Mouse (Mus musculus) macrophage (primary cell): Measurements from ENCODE around the gene Cers6. TPM values are rescaled to one million over a fixed set of nuclear protein-coding genes. Genes with fewer than 3 reads are reported as not detected.

Experiments
- H3K27ac ChIP-seq: fragments of 350-480 bp; formaldehyde crosslinking; 2 replicates; pipeline ENCODE4 v1.9.0; 2021
- H3K36me3 ChIP-seq: fragments of 350-480 bp; formaldehyde crosslinking; 2 replicates; pipeline ENCODE4 v1.9.0; 2021; ENCODE audit errors: inconsistent target
- H3K4me3 ChIP-seq: fragments of 350-480 bp; formaldehyde crosslinking; 2 replicates; pipeline ENCODE4 v1.9.0; 2021; ENCODE audit errors: inconsistent target
- H3K79me2 ChIP-seq: fragments of 350-480 bp; formaldehyde crosslinking; 2 replicates; pipeline ENCODE4 v1.9.0; 2021; ENCODE audit errors: inconsistent target
- WGBS: methylation state at CpG from one replicate; pipeline ENCODE4 v1.1.7; 2026; ENCODE audit warnings: inconsistent platforms; ENCODE audit not compliant: missing documents; 5-methylcytosine and 5-hydroxymethylcytosine counted together
- polyA plus RNA-seq: library from polyadenylated mRNA; stranded (reverse); fragments of 250-400 nt; gene quantifications from 3 replicates; pipeline ENCODE4 v1.2.4, GENCODE M21; 2018; ENCODE audit warnings: inconsistent platforms

The Cers6 gene
- polyA plus RNA-seq, 1 experiment from 2014 or later = 26.4 TPM

DNA sequence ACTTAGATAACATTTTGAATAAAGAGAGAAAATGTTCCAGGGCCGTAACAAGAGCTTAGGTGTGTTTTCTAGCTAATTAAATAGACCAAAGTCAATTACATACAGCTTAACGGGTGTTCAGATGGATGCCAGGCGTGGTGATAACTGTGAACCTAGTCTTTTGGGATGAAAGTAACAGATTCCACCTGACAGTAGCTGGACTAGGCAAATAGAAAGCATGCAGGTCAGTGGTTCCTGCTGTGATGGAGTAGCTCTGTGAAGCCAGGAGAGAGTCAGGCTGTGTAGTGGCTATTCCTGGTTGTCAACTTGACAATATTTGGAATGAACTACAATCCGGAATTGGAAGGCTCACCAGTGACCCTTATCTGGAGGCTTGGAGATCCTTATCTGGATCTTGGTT, 56.3 kb downstream of the Cers6 start:
- Histone ChIP-seq H3K36me3 (no peaks in the 10 kb centered on the region), H3K79me2 (peaks cover 50% of the 10 kb centered on the region), H3K4me3 (no peak overlapping the region), H3K27ac (no peak overlapping the region)
- WGBS = 96% methylated on average over 3 of the region's 4 CpGs

DNA sequence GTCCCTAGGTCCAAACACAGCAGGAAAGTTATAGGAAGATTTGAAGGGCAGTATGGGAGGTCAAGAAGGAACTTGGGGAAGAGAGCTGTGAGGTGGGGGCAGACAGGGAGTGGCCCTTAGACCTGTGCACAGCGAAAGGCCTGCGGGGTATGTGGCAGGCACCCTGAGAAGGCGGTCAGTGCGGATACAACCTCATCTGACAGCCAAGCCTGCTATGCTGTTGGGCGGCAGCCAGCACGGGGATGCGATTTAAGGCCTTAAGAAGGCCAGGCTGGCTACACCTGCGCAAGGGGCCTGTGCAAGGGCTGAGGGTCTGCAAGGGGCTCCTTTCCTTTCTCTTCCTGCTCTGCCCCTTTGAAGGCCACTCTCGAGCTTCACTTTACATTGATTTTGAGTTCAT, 63.1 kb downstream of the Cers6 start:
- Histone ChIP-seq H3K4me3 (no peak overlapping the region), H3K27ac (no peak overlapping the region), H3K79me2 (peaks cover 55% of the 10 kb centered on the region), H3K36me3 (no peaks in the 10 kb centered on the region)
- 94% methylated on average over 9 of the region's 9 CpGs for WGBS

DNA sequence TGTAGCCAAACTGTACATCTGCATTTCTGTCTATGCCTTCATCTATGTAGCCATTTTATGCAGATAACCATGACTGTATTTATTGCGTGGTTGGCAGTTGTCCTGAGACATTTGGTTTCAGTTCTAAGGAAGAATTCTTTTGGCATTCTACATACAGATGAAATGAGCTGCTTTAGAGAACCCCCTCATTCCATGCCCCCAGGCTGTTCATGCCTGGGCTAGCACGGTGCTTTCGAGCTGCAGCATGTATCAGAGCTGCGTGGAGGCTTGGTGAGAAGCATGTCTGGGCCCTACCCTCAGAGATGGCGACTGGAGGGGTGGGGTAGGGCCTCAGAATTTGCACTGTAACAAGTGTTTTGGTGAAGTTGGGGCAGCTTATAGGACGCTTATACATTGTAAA, 64.3 kb downstream of the Cers6 start:
- Histone ChIP-seq H3K27ac (no peak overlapping the region), H3K79me2 (peaks cover 67% of the 10 kb centered on the region), H3K36me3 (no peaks in the 10 kb centered on the region), H3K4me3 (no peak overlapping the region)
- WGBS = 91% methylated on average over 6 of the region's 6 CpGs

DNA sequence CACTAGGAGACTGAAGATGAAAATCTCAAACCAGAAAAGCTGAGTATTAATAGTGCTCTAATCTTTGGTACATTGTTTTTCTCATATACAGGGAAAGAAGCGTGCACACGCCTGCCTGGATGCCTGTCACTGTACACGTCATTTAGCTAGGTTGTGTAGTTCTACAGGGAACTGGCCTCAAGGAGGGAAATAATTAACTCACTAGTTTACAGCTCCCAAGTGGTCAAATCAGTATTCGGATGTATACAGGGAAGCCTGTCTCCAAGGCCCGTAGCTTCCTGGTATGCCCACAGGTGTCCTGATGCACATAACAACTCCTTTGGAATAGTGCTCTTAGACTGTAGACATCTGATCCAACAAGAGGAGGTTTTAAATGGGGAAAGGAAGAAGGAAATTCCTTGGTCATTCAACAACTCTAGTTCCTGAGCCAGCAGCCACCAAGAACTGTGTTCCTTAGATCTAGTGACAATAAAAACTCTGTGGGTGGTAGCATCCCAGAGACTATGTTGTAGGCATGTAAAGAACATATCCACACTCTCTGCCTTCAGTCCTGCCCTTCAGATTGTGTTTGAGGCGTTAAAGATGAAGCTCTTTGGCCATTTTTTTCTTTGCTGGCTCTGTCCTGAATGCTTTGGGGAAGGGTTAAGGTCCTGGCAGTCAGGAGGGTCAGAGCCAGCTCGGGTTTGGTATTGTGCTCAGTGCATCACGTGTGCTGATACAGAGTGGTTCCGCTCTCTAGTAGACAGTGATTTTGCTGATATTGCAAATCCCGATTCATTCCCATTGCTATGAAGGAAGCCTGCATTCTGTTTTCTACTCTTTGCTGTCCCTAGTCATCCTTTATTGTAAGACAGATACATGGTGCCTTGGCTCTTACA, 65.9 kb downstream of the Cers6 start:
- 95% methylated on average over 10 of the region's 10 CpGs for WGBS
- Histone ChIP-seq H3K36me3 (no peaks in the 10 kb centered on the region), H3K79me2 (peaks cover 83% of the 10 kb centered on the region), H3K4me3 (no peak overlapping the region), H3K27ac (no peak overlapping the region)

DNA sequence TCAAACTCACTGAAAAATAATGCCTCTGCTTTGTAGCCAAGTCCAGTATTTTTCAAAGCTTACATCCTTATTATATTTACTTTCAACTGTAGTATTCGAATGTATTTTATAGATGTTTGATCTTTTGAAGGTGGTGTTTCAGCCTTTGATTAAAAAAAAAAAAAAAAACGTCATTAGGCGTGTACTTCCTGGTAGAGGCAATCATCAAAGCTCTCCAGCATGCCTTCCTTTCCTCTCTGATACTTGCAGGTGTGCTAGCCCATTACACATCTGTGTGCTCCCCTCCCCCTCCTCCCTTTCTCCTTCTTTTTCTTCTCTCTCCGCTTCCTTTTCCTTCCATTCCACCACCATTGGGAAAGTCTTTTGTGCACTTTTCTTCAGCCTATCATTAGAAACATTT, 71.0 kb downstream of the Cers6 start:
- Histone ChIP-seq H3K79me2 (peaks cover 68% of the 10 kb centered on the region), H3K36me3 (peaks cover 43% of the 10 kb centered on the region), H3K27ac (no peak overlapping the region), H3K4me3 (no peak overlapping the region)
- WGBS = 76% methylated on average over 4 of the region's 4 CpGs

DNA sequence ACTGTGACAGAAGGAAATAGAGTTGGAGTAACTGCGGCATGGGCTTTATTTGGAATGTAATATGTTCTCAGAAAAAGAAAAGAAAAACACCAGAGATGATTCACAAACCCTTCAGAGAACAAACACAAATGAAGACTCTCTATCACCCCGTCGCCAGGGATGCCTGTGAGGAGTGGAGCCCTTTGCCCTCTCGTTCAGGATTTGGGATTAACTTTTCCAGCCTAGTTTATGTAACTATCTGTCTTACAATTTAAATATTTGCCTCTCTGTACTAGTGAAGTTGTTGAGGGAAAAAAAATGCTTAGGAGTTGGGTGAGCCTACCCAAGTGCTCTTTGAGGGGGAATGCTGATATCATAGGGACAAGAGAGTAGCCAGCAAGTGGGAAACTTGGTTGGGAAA, 71.4 kb downstream of the Cers6 start:
- Histone ChIP-seq H3K4me3 (no peak overlapping the region), H3K36me3 (peaks cover 48% of the 10 kb centered on the region), H3K79me2 (peaks cover 64% of the 10 kb centered on the region), H3K27ac (no peak overlapping the region)
- WGBS = 100% methylated on average over 4 of the region's 4 CpGs

DNA sequence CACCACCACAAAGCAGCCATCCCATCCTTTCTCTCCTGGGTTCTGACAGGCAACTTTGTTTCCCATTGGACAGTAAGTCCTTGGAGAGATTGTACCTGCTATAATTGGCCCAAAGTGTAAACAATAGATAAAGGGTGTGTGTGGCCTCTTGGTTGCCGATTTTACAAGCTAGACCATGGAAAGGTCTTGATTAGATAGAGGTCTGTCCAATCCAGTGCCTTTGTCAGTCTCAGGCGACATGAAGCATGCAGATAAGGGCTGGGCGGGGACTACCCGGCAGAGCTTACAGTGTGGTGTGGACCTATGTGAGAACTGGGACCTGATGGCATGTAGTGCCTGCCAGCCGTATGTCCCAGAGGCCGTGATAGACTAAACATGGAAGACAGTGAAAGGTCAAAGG, 73.4 kb downstream of the Cers6 start:
- Histone ChIP-seq H3K27ac (no peak overlapping the region), H3K4me3 (no peak overlapping the region), H3K36me3 (peaks cover 49% of the 10 kb centered on the region), H3K79me2 (peaks cover 44% of the 10 kb centered on the region)
- 96% methylated on average over 6 of the region's 6 CpGs for WGBS

DNA sequence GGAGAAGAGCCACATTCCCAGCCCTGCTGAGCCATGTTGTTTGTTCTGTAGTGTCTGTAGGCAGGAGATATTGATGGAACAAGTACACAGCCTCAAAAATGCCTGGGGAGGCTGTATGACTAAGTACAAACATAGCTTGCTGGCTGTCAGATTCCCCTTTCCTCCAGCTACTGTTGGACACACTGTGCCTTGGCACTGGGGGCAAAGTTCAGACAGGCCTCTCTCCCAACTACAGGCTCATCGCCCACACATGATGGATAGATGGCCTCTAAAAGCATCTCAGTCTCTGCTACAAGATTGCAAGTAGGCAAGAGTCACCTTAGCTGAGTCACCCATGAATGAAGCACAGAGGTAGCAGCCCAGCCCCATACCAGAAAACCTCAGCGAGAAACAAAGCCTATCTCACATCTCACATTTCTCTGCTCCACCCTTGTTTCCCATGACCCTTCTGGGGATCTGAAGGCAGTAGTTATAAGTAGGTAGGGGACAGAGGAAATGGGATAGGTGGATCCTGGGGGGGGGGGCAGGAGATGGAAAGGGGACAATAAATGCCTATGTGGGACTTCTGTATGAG, 74.6 kb downstream of the Cers6 start:
- Histone ChIP-seq H3K36me3 (peaks cover 49% of the 10 kb centered on the region), H3K4me3 (no peak overlapping the region), H3K27ac (no peak overlapping the region), H3K79me2 (peaks cover 32% of the 10 kb centered on the region)
- 100% methylated on average over 2 of the region's 2 CpGs for WGBS

DNA sequence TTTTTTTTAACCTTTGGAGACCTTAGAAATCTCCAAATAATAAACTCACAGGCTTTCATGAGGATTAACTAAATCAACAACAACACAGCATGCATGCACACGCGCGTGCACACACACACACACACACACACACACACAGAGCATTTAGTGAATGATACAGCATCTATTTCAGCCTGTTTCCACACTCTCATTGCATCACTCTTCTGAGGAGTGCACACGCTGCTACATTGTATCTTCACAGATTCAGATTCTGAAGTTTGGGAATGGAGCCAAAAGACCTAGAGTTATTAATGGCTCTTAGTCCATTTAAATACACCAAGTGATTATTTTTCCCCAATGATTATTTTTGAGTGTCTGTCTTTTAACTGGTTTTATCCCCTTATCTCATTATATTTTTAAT, 75.5 kb downstream of the Cers6 start:
- no peak overlapping the region for H3K27ac ChIP-seq
- H3K79me2 ChIP-seq = peaks cover 22% of the 10 kb centered on the region
- no peak overlapping the region for H3K4me3 ChIP-seq
- H3K36me3 ChIP-seq = peaks cover 49% of the 10 kb centered on the region
- 93% methylated on average over 1 of the region's 4 CpGs for WGBS

DNA sequence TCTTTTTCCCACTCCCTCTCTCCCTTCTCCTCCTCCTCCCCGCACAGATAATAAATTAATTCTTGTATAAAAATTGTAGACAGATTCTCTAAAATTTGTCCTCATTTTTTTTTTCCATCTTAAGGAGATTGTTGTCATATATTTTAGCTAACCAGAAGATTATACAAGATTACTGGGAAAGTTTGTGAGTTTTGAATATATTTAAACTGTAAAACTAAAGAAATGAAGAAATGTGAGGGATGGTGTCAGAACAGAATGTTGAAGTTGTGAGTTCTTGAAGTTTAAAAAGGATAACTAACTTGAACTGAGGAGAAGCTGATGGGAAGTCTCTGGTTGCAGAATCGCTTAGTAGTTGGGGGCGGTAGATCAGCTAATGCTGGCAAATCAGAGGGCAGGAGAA, 76.6 kb downstream of the Cers6 start:
- no peak overlapping the region for H3K27ac ChIP-seq
- no peak overlapping the region for H3K4me3 ChIP-seq
- peaks cover 12% of the 10 kb centered on the region; the same call in 1 of the 2 replicates for H3K79me2 ChIP-seq
- WGBS = 94% methylated on average over 3 of the region's 3 CpGs
- H3K36me3 ChIP-seq = peaks cover 44% of the 10 kb centered on the region

DNA sequence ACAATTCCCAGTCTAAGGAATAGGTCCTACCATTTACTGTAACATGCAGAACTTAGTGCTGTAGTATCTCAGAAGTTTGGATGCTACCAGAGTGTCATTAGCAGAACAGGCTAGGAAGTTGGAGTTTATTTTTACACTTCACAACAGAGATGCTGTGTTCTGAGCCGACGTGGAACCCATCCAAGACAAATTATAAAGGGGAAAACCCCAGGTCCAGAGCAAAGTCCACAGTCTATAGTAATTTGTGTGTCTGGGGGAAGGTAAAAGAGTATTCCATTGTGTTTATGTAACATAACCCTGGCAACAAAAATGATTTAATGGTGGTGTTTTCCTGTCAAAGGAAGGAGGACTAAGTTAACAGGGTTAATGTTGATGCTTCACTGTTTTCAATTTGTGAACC, 83.7 kb downstream of the Cers6 start:
- 53% methylated on average over 2 of the region's 2 CpGs for whole genome bisulfite sequencing
- H3K79me2 ChIP-seq = peaks cover 23% of the 10 kb centered on the region; the same call in 1 of the 2 replicates
- no peak overlapping the region for H3K4me3 ChIP-seq
- H3K27ac ChIP-seq = no peak overlapping the region
- peaks cover 29% of the 10 kb centered on the region for H3K36me3 ChIP-seq

DNA sequence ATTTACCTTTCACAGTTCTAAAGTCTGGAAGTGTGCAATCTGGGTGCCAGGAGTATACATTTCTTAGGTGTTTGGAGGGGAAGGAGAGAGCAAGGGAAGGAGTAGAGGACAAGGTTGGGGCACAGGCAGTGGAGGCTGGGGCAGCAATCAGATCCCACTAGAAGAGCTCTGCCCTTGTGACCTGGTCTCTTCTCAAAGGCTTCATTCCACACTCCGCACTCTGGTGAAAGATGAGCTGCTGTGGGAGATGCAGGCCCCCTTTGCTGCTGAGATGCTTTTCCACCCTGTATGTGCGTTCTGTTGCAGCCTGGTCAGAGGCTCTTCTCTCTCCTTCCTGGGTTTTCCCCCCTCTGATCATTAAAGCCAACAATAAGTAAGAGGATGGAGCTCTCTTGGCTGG, 84.7 kb downstream of the Cers6 start:
- no peak overlapping the region for H3K27ac ChIP-seq
- 96% methylated on average over 2 of the region's 2 CpGs for WGBS
- peaks cover 28% of the 10 kb centered on the region; the same call in 1 of the 2 replicates for H3K79me2 ChIP-seq
- H3K4me3 ChIP-seq = no peak overlapping the region
- peaks cover 34% of the 10 kb centered on the region for H3K36me3 ChIP-seq

DNA sequence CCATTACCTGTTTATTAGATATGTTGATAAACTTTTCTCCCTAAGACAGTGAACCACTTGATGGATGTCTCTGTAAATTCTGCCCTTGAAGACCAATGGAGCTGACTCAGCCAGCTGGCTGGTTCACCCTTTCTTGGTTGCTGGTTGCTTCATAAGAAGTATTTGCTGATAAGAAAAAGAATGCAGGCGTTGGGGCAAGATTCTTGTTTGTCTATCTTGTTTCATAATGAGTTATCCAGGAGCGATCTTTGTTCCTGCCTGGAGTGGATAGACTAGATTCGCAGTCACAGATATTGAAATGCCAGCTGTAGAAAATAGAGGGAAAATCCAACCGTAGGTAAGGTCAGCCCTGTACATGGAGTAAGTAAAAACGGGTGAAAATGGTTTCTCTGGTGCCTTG, 85.6 kb downstream of the Cers6 start:
- WGBS = 94% methylated on average over 5 of the region's 5 CpGs
- H3K4me3 ChIP-seq = no peak overlapping the region
- peaks cover 38% of the 10 kb centered on the region for H3K36me3 ChIP-seq
- no peak overlapping the region for H3K27ac ChIP-seq
- peaks cover 34% of the 10 kb centered on the region; the same call in 1 of the 2 replicates for H3K79me2 ChIP-seq

DNA sequence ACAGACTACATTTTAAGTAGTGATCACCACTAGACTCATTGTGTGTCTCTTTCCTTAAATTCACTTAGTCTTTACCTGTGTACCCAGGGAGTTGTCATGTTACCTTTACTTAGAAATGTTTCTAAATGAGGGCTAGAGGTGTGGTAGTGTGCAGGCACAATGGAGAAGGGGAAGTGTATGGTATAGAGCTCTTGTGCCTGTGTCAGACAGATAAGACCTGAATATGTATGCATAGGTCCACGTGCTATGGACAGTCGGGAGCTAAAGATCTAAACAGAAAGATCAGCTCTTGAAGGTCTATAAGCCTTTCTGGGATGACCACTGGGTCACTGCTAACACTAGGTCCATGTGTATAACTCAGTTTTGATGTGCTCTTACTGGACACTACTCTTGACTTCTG, 87.9 kb downstream of the Cers6 start:
- no peak overlapping the region for H3K4me3 ChIP-seq
- H3K79me2 ChIP-seq = peaks cover 33% of the 10 kb centered on the region; the same call in 1 of the 2 replicates
- 75% methylated on average over 2 of the region's 2 CpGs for WGBS
- H3K36me3 ChIP-seq = peaks cover 38% of the 10 kb centered on the region
- H3K27ac ChIP-seq = no peak overlapping the region

DNA sequence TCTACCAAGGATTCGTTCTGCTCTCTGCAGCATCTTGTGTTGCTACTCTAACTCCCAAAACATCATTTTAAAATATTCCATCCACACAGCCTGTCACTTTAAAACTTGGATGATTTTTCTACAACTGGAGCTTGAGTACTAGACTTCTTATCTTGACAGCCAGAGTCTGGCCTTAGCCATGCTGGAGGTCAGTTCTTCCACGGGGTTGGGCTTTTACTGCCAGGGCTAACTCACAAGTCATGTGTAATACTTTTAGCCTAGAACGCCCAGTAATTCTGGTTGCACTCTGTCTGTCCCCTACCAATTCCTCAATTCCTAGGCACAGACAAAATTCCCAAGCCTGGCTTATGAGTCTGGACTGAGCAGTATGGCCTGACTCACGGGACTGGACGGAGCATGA, 88.5 kb downstream of the Cers6 start:
- H3K36me3 ChIP-seq = peaks cover 38% of the 10 kb centered on the region
- H3K4me3 ChIP-seq = no peak overlapping the region
- peaks cover 34% of the 10 kb centered on the region; the same call in 1 of the 2 replicates for H3K79me2 ChIP-seq
- WGBS = 97% methylated on average over 5 of the region's 5 CpGs
- no peak overlapping the region for H3K27ac ChIP-seq
